Mouse (Mus musculus) MEL-GATA-1-ER (cell line): ENCODE data around the gene Igsf9.

ENCODE experiments used
- DNase-seq: peaks from one replicate; pipeline ENCODE4 v3.0.0-alpha.2; 2012; ENCODE audit warnings: low read depth; ENCODE audit errors: extremely low read depth

Igsf9 gene

GRCm38 (mm10) chr1:172493516-172493915 is 11.9 kb downstream of the Igsf9 start:
- no peak for DNase-seq

- DNase-seq: no peak
These were observed 14.4 kb downstream of the Igsf9 start for GRCm38 (mm10) chr1:172496030-172496429.

GRCm38 (mm10) chr1:172497428-172497827 is 15.8 kb downstream of the Igsf9 start:
- DNase-seq: no peak

- peak; percentile 52 for DNase-seq
These were observed 18.3 kb downstream of the Igsf9 start, which contains the start of gene Tagln2 for GRCm38 (mm10) chr1:172499765-172500441. Gene Tagln2 (plus strand): TSS chr1:172500047.

GRCm38 (mm10) chr1:172500451-172501370 is 19.1 kb downstream of the Igsf9 start:
- peak; percentile 27 for DNase-seq

- DNase-seq: no peak
These were observed 20.0 kb downstream of the Igsf9 start for GRCm38 (mm10) chr1:172501371-172502144.

- DNase-seq: no peak
These were observed 20.8 kb downstream of the Igsf9 start for GRCm38 (mm10) chr1:172502145-172503110.

GRCm38 (mm10) chr1:172503111-172503997 is 21.8 kb downstream of the Igsf9 start:
- no peak for DNase-seq

GRCm38 (mm10) chr1:172504756-172505155 is 23.2 kb downstream of the Igsf9 start:
- DNase-seq: no peak

GRCm38 (mm10) chr1:172507001-172507400 is 25.4 kb downstream of the Igsf9 start:
- no peak for DNase-seq

- DNase-seq: no peak
These were observed 26.1 kb downstream of the Igsf9 start for GRCm38 (mm10) chr1:172507701-172508100.

GRCm38 (mm10) chr1:172508172-172508571 is 26.6 kb downstream of the Igsf9 start:
- DNase-seq: peak; percentile 38

GRCm38 (mm10) chr1:172509235-172509634 is 27.6 kb downstream of the Igsf9 start:
- DNase-seq: no peak

GRCm38 (mm10) chr1:172509983-172510382 is 28.4 kb downstream of the Igsf9 start:
- no peak for DNase-seq

- DNase-seq: no peak
These were observed 28.9 kb downstream of the Igsf9 start for GRCm38 (mm10) chr1:172510421-172510972.

- DNase-seq: no peak
These were observed 31.4 kb downstream of the Igsf9 start for GRCm38 (mm10) chr1:172512962-172513361.

GRCm38 (mm10) chr1:172513525-172514212 is 32.1 kb downstream of the Igsf9 start:
- DNase-seq: peak; percentile 91

GRCm38 (mm10) chr1:172514213-172514529 is 32.6 kb downstream of the Igsf9 start:
- no peak for DNase-seq
